Mouse (Mus musculus) gastrocnemius, adult 18-20 months (tissue): ENCODE results near the gene Cds2. TPM values are rescaled to one million over a fixed set of nuclear protein-coding genes. Genes with fewer than 3 reads are reported as not detected.
A peak's percentile ranks its signal among the peaks of the same experiment; 100 is the strongest.
"Not testable (repeated sequence)": the region's sequence is repeated elsewhere in the genome, so short reads cannot be mapped to it uniquely, and the experiment has no call there.

Experiments
- DNase-seq: peaks from one replicate; pipeline ENCODE4 v3.0.0; 2021; ENCODE audit warnings: low spot score
- long read RNA-seq, 2 experiments: library from polyadenylated mRNA; stranded (forward); transcript quantifications; one replicate each; pipeline ENCODE4 v2.0.0; 2021
- total RNA-seq, 2 experiments: library from RNA; stranded (reverse); gene quantifications; 2 replicates each; pipeline ENCODE4 v1.2.3; 2021

Cds2 gene
- 10 to 100 TPM; 14.6 to 20.6 TPM for total RNA-seq
- long read RNA-seq, experiment 1, partial matches to known transcripts, result 2 of 8 reads
- long read RNA-seq, experiment 1, other reads (novel, unspliced or antisense), result 6 of 8 reads
- long read RNA-seq, experiment 2, partial matches to known transcripts, result 2 of 8 reads
- long read RNA-seq, experiment 2, other reads (novel, unspliced or antisense), result 6 of 8 reads

- peak; percentile 99 for DNase-seq
Measured at GRCm38 (mm10) chr2:132262879-132263398, at the start of gene Cds2. Gene Cds2, plus strand, starts transcription at chr2:132263148.

- DNase-seq, result peak; percentile 66
Measured at GRCm38 (mm10) chr2:132221611-132222073, 41.3 kb upstream of the Cds2 start.

GRCm38 (mm10) chr2:132224359-132224758 lies 38.6 kb upstream of the Cds2 start:
- DNase-seq, result no peak

GRCm38 (mm10) chr2:132232413-132232945 lies 30.5 kb upstream of the Cds2 start:
- DNase-seq, result no peak

GRCm38 (mm10) chr2:132233985-132234765 lies 28.8 kb upstream of the Cds2 start:
- no peak for DNase-seq

- no peak for DNase-seq
Measured at GRCm38 (mm10) chr2:132235291-132235690, 27.7 kb upstream of the Cds2 start.

GRCm38 (mm10) chr2:132235975-132236374 lies 27.0 kb upstream of the Cds2 start:
- no peak for DNase-seq

GRCm38 (mm10) chr2:132239434-132239833 lies 23.5 kb upstream of the Cds2 start:
- DNase-seq, result not testable (repeated sequence)

GRCm38 (mm10) chr2:132240457-132240856 lies 22.5 kb upstream of the Cds2 start:
- peak; percentile 49 for DNase-seq

GRCm38 (mm10) chr2:132243370-132243769 lies 19.6 kb upstream of the Cds2 start:
- DNase-seq, result no peak

GRCm38 (mm10) chr2:132247539-132248313 lies 15.2 kb upstream of the Cds2 start, which contains the start of gene Tmem230:
Gene Tmem230, minus strand, starts transcription at chr2:132247807.
- peak; percentile 96 for DNase-seq

GRCm38 (mm10) chr2:132251911-132252310 lies 11.0 kb upstream of the Cds2 start:
- no peak for DNase-seq

- peak; percentile 97 for DNase-seq
Measured at GRCm38 (mm10) chr2:132252542-132253528, 10.1 kb upstream of the Cds2 start, which contains the start of gene Pcna. Gene Pcna, minus strand, starts transcription at chr2:132253314.

- no peak for DNase-seq
Measured at GRCm38 (mm10) chr2:132253603-132254002, 9.3 kb upstream of the Cds2 start.

GRCm38 (mm10) chr2:132257350-132258068 lies 5.4 kb upstream of the Cds2 start:
- DNase-seq, result no peak

GRCm38 (mm10) chr2:132260601-132261000 lies 2.3 kb upstream of the Cds2 start:
- no peak for DNase-seq

GRCm38 (mm10) chr2:132262175-132262574 lies 773 bp upstream of the Cds2 start:
- no peak for DNase-seq

GRCm38 (mm10) chr2:132263421-132264265 lies 695 bp downstream of the Cds2 start:
- DNase-seq, result no peak
